Mouse (Mus musculus): ENCODE data around the gene Stard10.
A peak's percentile ranks its signal among the peaks of the same experiment; 100 is the strongest.

Stard10 gene

GRCm38 (mm10) chr7:101317014-101317413, at the start of gene Stard10:
TSS of gene Stard10 (plus strand) at chr7:101317086.
- no peak for DNase-seq (ENCODE audit: low read depth, low spot score)

- no peak for DNase-seq (ENCODE audit: low read depth, low spot score)
Observed at GRCm38 (mm10) chr7:101267457-101268259, 49.2 kb upstream of the Stard10 start.

- no peak for DNase-seq (ENCODE audit: low read depth, low spot score)
Observed at GRCm38 (mm10) chr7:101271602-101272001, 45.3 kb upstream of the Stard10 start.

- DNase-seq (ENCODE audit: low read depth, low spot score) = no peak
Observed at GRCm38 (mm10) chr7:101272466-101273160, 44.3 kb upstream of the Stard10 start.

GRCm38 (mm10) chr7:101282721-101283120, 34.2 kb upstream of the Stard10 start:
- DNase-seq (ENCODE audit: low read depth, low spot score) = peak; percentile 54

- DNase-seq (ENCODE audit: low read depth, low spot score) = no peak
Observed at GRCm38 (mm10) chr7:101284504-101284903, 32.4 kb upstream of the Stard10 start.

GRCm38 (mm10) chr7:101286891-101287290, 30.0 kb upstream of the Stard10 start:
- no peak for DNase-seq (ENCODE audit: low read depth, low spot score)

GRCm38 (mm10) chr7:101287820-101288219, 29.1 kb upstream of the Stard10 start:
- DNase-seq (ENCODE audit: low read depth, low spot score) = no peak

GRCm38 (mm10) chr7:101288436-101288835, 28.4 kb upstream of the Stard10 start:
- DNase-seq (ENCODE audit: low read depth, low spot score) = peak; percentile 34

GRCm38 (mm10) chr7:101290401-101290800, 26.5 kb upstream of the Stard10 start:
- DNase-seq (ENCODE audit: low read depth, low spot score) = no peak

GRCm38 (mm10) chr7:101291211-101291610, 25.7 kb upstream of the Stard10 start:
- DNase-seq (ENCODE audit: low read depth, low spot score) = no peak

GRCm38 (mm10) chr7:101291641-101292040, 25.2 kb upstream of the Stard10 start:
- no peak for DNase-seq (ENCODE audit: low read depth, low spot score)

- DNase-seq (ENCODE audit: low read depth, low spot score) = no peak
Observed at GRCm38 (mm10) chr7:101292086-101292485, 24.8 kb upstream of the Stard10 start.

GRCm38 (mm10) chr7:101292696-101293095, 24.2 kb upstream of the Stard10 start:
- no peak for DNase-seq (ENCODE audit: low read depth, low spot score)

- no peak for DNase-seq (ENCODE audit: low read depth, low spot score)
Observed at GRCm38 (mm10) chr7:101293138-101293537, 23.7 kb upstream of the Stard10 start.

GRCm38 (mm10) chr7:101293611-101294010, 23.3 kb upstream of the Stard10 start:
- no peak for DNase-seq (ENCODE audit: low read depth, low spot score)

- DNase-seq (ENCODE audit: low read depth, low spot score) = peak; percentile 47
Observed at GRCm38 (mm10) chr7:101295438-101295837, 21.4 kb upstream of the Stard10 start.

GRCm38 (mm10) chr7:101296252-101297022, 20.4 kb upstream of the Stard10 start:
- DNase-seq (ENCODE audit: low read depth, low spot score) = peak; percentile 91

- no peak for DNase-seq (ENCODE audit: low read depth, low spot score)
Observed at GRCm38 (mm10) chr7:101297023-101297405, 19.9 kb upstream of the Stard10 start.

GRCm38 (mm10) chr7:101298375-101298774, 18.5 kb upstream of the Stard10 start:
- no peak for DNase-seq (ENCODE audit: low read depth, low spot score)

GRCm38 (mm10) chr7:101301361-101301880, 15.5 kb upstream of the Stard10 start:
- DNase-seq (ENCODE audit: low read depth, low spot score) = peak; percentile 83

Measured in R1 (cell line).